Mouse (Mus musculus) liver, embryonic 14.5 days (tissue): Measurements from ENCODE around the gene Mettl24. TPM values are rescaled to one million over a fixed set of nuclear protein-coding genes. Genes with fewer than 3 reads are reported as not detected.

ENCODE experiments used
- ATAC-seq: fragments of 200-750 bp; cut with Nextera tagmentation; 2 replicates; pipeline ENCODE4 v1.8.0; 2017; ENCODE audit warnings: moderate number of reproducible peaks, mild to moderate bottlenecking, moderate library complexity; ENCODE audit not compliant: insufficient read depth
- DNase-seq, 3 experiments: peaks; one replicate each; pipeline ENCODE4 v3.0.0-alpha.2; 2012 to 2013; ENCODE audit warnings: low read depth in 3 of 3, low spot score in 3 of 3
- H3K27ac ChIP-seq: fragments of 300-500 bp; sonication (generic); 2 replicates; pipeline ENCODE4 v1.5.1; 2014; ENCODE audit warnings: moderate library complexity, mild to moderate bottlenecking, control low read depth, inconsistent platforms
- H3K27me3 ChIP-seq: fragments of 300-500 bp; sonication (generic); 2 replicates; pipeline ENCODE4 v1.6.1; 2014; ENCODE audit warnings: mild to moderate bottlenecking, low read length, moderate library complexity; ENCODE audit not compliant: control insufficient read depth, insufficient read depth
- H3K36me3 ChIP-seq: fragments of 300-500 bp; sonication (generic); replicated peaks from 2 replicates; pipeline ENCODE4 v1.6.1; 2014; ENCODE audit warnings: low read depth; ENCODE audit not compliant: control insufficient read depth, insufficient read depth
- H3K4me1 ChIP-seq, 2 experiments: fragments of 200-500 bp in 1 of 2; fragments of 300-500 bp in 1 of 2; sonication (generic) in 1 of 2; replicated peaks; 2 replicates each; pipeline ENCODE4 v1.6.1; 2012 to 2014; ENCODE audit warnings: antibody characterized with exemption in 1 of 2, inconsistent platforms in 1 of 2, low read length in 1 of 2; ENCODE audit not compliant: control insufficient read depth in 2 of 2, insufficient read depth in 2 of 2
- H3K4me2 ChIP-seq: fragments of 300-500 bp; sonication (generic); 2 replicates; pipeline ENCODE4 v1.6.1; 2014; ENCODE audit warnings: low read depth, mild to moderate bottlenecking, control low read depth, moderate library complexity
- H3K4me3 ChIP-seq, 2 experiments: fragments of 200-500 bp in 1 of 2; fragments of 300-500 bp in 1 of 2; sonication (generic) in 1 of 2; 2 replicates each; pipeline ENCODE4 v1.5.1; 2012 to 2014; ENCODE audit warnings: low read depth in 2 of 2, low read length in 2 of 2, mild to moderate bottlenecking in 2 of 2, control low read depth in 1 of 2, inconsistent platforms in 1 of 2, moderate library complexity in 1 of 2; ENCODE audit not compliant: insufficient read depth in 1 of 2
- H3K9ac ChIP-seq: fragments of 300-500 bp; sonication (generic); replicated peaks from 2 replicates; pipeline ENCODE4 v1.6.1; 2014; ENCODE audit warnings: mild to moderate bottlenecking, control low read depth, moderate library complexity
- H3K9me3 ChIP-seq: fragments of 300-500 bp; sonication (generic); 2 replicates; pipeline ENCODE4 v1.6.1; 2016; ENCODE audit warnings: low read length, mixed read lengths; ENCODE audit not compliant: control insufficient read depth
- CTCF ChIP-seq: IDR thresholded peaks from 2 replicates; pipeline ENCODE4 v1.5.1; 2016; ENCODE audit warnings: antibody characterized with exemption, low read depth, control low read depth
- EP300 ChIP-seq: IDR thresholded peaks from 2 replicates; pipeline ENCODE4 v1.6.1; 2016; ENCODE audit warnings: antibody characterized with exemption, low read depth
- WGBS: fragments of 180-500 bp; shearing (Covaris S2); extraction: QIAGEN DNeasy Blood & Tissue Kit; methylation state at CpG from one replicate; pipeline ENCODE4 v1.1.7; 2014; ENCODE audit not compliant: insufficient replicate concordance; 5-methylcytosine and 5-hydroxymethylcytosine counted together
- polyA plus RNA-seq, 2 experiments: library from polyadenylated mRNA; depleted of rRNA in 1 of 2; stranded (reverse) in 1 of 2; unstranded in 1 of 2; fragments of >200 nt; fragmentation: Nextera tagmentation in 1 of 2; extraction: Ambion mirVana in 1 of 2; gene quantifications; 2 replicates each; pipeline versions ENCODE4 v1.2.1 to v1.2.3; 2012 to 2014

Gene Mettl24
- polyA plus RNA-seq, 2 experiments, result 0.18 to 0.33 TPM

- 44% methylated on average over 8 of the region's 8 CpGs for WGBS
- Histone ChIP-seq H3K9me3 (no peaks in the 10 kb centered on the region), H3K36me3 (no peaks in the 10 kb centered on the region), H3K4me2 (no peak overlapping the region; the same call in 1 of the 2 replicates), H3K4me3 (no peak overlapping the region), H3K27ac (no peak overlapping the region), H3K27me3 (peaks cover 8% of the 10 kb centered on the region), H3K4me1 (no peaks in the 10 kb centered on the region), H3K9ac (no peak overlapping the region)
- DNase-seq (no peak), ATAC-seq (no peak)
- no peak for TF ChIP-seq CTCF
- no peak for TF ChIP-seq EP300
These were observed 612 bp upstream of the Mettl24 start for GRCm38 (mm10) chr10:40682470-40682869.

DNA sequence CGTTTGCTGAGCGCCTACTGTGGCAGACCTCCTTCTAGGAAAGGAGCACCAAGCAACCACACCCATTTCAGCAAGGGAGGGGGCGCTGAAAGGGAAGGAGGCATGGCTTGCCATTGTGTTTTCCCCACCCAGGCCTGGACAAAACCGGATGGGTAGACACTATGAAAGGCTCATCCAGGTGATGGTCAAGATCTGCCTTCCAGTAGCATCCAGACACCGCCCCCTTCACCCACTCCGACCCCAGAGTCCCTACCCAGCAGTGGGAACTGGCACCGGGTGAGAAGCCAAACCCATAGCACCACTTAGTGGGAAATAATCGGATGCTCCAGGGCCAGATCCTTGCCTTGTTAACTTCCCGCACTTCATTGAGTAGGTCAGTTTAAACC, 779 bp downstream of the Mettl24 start:
- Histone ChIP-seq H3K27me3 (peaks cover 8% of the 10 kb centered on the region), H3K4me2 (no peak overlapping the region; the same call in 1 of the 2 replicates), H3K4me3 (no peak overlapping the region), H3K4me1 (no peaks in the 10 kb centered on the region), H3K36me3 (no peaks in the 10 kb centered on the region), H3K27ac (no peak overlapping the region), H3K9me3 (no peaks in the 10 kb centered on the region), H3K9ac (no peak overlapping the region)
- ATAC-seq (no peak), DNase-seq (no peak)
- WGBS, result 42% methylated on average over 9 of the region's 9 CpGs
- TF ChIP-seq EP300 (no peak), CTCF (no peak)

GRCm38 (mm10) chr10:40684326-40684725, 1.2 kb downstream of the Mettl24 start:
- H3K36me3 ChIP-seq, result no peaks in the 10 kb centered on the region
- H3K9ac ChIP-seq, result no peak overlapping the region
- 71% methylated on average over 7 of the region's 7 CpGs for WGBS
- DNase-seq (no peak), ATAC-seq (no peak)
- H3K27me3 ChIP-seq, result peaks cover 8% of the 10 kb centered on the region
- H3K4me1 ChIP-seq, result no peaks in the 10 kb centered on the region
- H3K27ac ChIP-seq, result no peak overlapping the region
- no peak overlapping the region for H3K4me2 ChIP-seq
- H3K9me3 ChIP-seq, result no peaks in the 10 kb centered on the region
- TF ChIP-seq CTCF (no peak), EP300 (no peak)
- no peak overlapping the region for H3K4me3 ChIP-seq

- no peak overlapping the region for H3K9ac ChIP-seq
- H3K4me3 ChIP-seq, result no peak overlapping the region
- no peaks in the 10 kb centered on the region for H3K36me3 ChIP-seq
- no peak for DNase-seq
- H3K27me3 ChIP-seq, result peaks cover 8% of the 10 kb centered on the region
- no peak overlapping the region for H3K4me2 ChIP-seq
- H3K9me3 ChIP-seq, result no peaks in the 10 kb centered on the region
- H3K27ac ChIP-seq, result no peak overlapping the region
- 55% methylated on average over 8 of the region's 8 CpGs for WGBS
- no peaks in the 10 kb centered on the region for H3K4me1 ChIP-seq
- TF ChIP-seq CTCF (no peak), EP300 (no peak)
- ATAC-seq, result no peak
These were observed 2.6 kb downstream of the Mettl24 start for GRCm38 (mm10) chr10:40685641-40686040.

DNA sequence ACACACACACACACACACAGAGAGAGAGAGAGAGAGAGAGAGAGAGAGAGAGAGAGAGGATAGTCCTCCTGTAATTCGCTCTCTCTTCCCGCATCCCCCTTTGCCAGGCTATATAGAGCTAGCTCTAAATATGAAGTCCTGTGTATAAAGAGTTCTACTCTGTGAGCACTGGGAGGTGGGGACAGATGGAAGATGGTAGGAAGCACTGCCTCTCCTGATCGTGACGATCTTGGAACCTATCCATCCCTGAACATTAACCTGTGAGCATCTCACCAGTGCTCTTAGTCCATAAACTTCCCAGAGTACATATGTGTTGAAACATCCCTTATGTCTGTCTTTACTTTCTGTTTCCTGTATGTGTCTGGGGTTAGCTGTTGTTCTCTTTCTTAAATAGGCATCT, 3.9 kb downstream of the Mettl24 start:
- TF ChIP-seq CTCF (no peak), EP300 (no peak)
- Histone ChIP-seq H3K9me3 (no peaks in the 10 kb centered on the region), H3K4me1 (no peaks in the 10 kb centered on the region), H3K9ac (no peak overlapping the region), H3K4me3 (no peak overlapping the region), H3K27me3 (peaks cover 6% of the 10 kb centered on the region), H3K36me3 (no peaks in the 10 kb centered on the region), H3K27ac (no peak overlapping the region), H3K4me2 (no peak overlapping the region)
- ATAC-seq, result no peak
- no peak for DNase-seq
- WGBS, result 64% methylated on average over 4 of the region's 4 CpGs

GRCm38 (mm10) chr10:40687407-40687806, 4.3 kb downstream of the Mettl24 start:
- DNase-seq, result no peak
- H3K4me3 ChIP-seq, result no peak overlapping the region

More at GRCm38 (mm10) chr10:40687407-40687806, 4.3 kb downstream of the Mettl24 start:
- Histone ChIP-seq H3K4me1 (no peaks in the 10 kb centered on the region), H3K9ac (no peak overlapping the region), H3K27ac (no peak overlapping the region), H3K9me3 (no peaks in the 10 kb centered on the region), H3K4me2 (no peak overlapping the region), H3K27me3 (peaks cover 6% of the 10 kb centered on the region), H3K36me3 (no peaks in the 10 kb centered on the region)
- ATAC-seq, result no peak
- TF ChIP-seq EP300 (no peak), CTCF (no peak)
- WGBS, result 46% methylated on average over 2 of the region's 2 CpGs
